Mouse (Mus musculus) right cerebral cortex, postnatal 14 days (tissue): ENCODE measurements around the gene Cxcl1.
"Not testable (repeated sequence)": the region's sequence is repeated elsewhere in the genome, so short reads cannot be mapped to it uniquely, and the experiment has no call there.

Experiments
- DNase-seq: peaks from one replicate; pipeline ENCODE4 v3.0.0; 2022

The Cxcl1 gene

GRCm38 (mm10) chr5:90890519-90891463 lies at the start of gene Cxcl1:
Gene Cxcl1 (plus strand): TSS chr5:90891241.
- peak; percentile 17 for DNase-seq

DNA sequence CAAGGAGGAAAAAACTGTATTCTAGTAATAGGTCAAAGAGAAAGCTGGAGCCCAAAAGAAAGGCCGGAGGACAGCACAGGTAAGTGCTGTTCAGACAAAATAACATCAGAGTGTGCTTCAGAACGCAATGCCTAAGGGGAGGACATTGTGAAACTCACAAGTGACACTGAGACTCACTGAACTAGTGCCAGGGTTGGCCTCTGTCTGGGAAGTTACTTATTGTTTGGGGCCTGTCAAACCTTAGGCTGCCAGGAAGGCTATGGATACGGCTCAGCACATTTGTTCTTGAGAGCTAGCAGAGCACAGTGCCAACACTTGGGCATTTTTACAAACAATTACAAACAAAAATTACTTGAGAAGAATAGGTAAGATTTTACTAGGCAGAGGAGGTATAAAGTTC lies 47.1 kb upstream of the Cxcl1 start:
- no peak for DNase-seq

DNA sequence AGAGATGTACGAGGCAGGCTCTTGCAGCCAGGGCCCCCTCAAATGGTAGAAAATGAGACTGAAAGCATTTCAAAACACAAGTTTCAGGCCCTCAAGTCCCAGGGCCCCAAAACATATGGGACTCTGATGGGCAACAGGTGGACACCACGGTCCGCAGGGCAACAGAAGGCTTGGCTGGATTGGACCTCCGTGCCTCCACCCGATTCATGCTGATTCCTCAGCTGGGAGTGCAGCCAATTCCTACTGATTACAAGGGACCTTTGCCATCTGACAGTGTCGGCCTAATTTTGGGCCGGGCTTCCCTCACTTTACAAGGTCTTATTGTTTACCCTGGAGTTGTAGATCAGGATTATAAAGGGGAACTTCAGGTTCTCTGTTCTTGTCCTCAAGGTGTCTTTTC lies 40.9 kb upstream of the Cxcl1 start:
- not testable (repeated sequence) for DNase-seq

GRCm38 (mm10) chr5:90851391-90851790 lies 39.6 kb upstream of the Cxcl1 start:
- not testable (repeated sequence) for DNase-seq

- no peak for DNase-seq
Observed at GRCm38 (mm10) chr5:90853206-90853605, 37.8 kb upstream of the Cxcl1 start.

GRCm38 (mm10) chr5:90855308-90856230 lies 35.5 kb upstream of the Cxcl1 start:
- DNase-seq, result no peak

DNA sequence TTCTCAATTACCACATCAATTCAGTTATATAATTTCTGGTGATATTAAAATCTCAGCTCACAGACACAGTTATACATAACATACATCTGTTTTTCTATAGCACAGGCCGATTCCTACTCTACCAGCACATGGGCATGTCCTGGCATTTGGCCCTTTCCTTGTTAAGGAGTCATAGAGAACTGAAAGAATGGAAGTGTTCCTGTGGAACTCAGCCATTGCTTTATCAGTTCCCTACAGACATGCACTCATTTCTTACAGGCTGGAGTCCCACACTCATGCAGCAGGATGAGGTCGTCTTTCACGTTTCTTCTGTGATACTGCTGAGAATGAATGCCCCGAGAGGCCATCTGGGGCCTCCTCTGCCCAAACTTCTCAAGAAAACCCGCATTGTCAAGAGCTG lies 33.6 kb upstream of the Cxcl1 start:
- no peak for DNase-seq

GRCm38 (mm10) chr5:90858429-90858828 lies 32.6 kb upstream of the Cxcl1 start:
- no peak for DNase-seq

DNA sequence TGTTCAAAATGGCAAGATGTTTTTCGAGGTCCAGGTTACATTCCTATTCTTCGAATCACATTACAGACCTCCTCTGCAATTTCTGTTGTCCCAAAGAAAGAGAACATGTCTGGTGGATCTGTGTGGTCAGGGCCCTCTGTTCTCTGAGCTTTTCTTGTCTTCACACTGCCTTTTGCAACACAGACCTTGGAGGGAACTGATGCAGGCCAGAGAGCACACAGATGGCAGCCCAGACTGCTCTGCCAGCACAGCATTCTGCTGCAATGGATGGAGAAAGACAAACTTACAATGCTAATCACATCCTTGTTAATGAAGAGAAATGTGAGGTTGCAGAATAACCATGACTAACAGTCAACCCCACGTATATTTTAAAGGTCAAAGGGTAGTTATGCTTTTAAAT lies 32.0 kb upstream of the Cxcl1 start:
- no peak for DNase-seq

- DNase-seq, result no peak
Observed at GRCm38 (mm10) chr5:90861876-90862375, 29.1 kb upstream of the Cxcl1 start.

DNA sequence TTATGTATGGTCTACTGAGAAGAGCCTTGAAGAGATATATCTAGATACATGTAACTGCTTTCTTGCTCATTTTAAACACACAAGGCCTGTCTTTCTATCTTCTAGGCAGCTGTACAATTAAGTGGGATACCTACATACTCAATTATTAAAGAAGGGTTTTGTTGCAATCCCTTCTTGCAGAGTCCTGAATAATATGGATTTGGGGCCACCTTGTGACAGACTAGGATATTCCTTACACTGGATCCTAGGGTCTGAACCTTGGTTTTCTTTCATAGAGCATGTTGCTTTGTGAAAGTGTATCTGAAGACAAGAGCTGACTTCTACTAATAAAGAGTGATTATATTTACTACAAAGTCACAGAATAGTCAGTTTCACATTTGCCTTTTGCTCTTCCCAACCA lies 24.3 kb upstream of the Cxcl1 start:
- no peak for DNase-seq

DNA sequence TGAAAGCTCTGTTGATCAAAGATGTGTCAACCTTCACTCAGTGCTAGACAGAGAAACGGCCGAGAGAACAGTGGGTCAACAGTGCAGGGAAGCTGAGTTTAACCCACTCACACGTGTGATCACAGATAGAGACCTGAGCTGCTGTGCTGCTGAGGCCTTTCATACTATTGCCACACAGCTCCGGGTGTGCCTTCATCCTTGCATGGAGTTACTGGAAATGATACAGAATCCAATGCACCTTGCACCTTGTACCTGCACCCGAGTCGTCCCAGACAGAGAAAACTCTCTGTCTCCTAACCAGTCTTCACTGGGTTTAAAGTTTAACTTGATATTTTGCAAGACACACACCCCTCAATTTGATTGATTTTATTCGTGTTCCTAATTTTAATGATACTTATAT lies 18.7 kb upstream of the Cxcl1 start:
- DNase-seq, result no peak

GRCm38 (mm10) chr5:90876045-90876444 lies 15.0 kb upstream of the Cxcl1 start:
- DNase-seq, result no peak

DNA sequence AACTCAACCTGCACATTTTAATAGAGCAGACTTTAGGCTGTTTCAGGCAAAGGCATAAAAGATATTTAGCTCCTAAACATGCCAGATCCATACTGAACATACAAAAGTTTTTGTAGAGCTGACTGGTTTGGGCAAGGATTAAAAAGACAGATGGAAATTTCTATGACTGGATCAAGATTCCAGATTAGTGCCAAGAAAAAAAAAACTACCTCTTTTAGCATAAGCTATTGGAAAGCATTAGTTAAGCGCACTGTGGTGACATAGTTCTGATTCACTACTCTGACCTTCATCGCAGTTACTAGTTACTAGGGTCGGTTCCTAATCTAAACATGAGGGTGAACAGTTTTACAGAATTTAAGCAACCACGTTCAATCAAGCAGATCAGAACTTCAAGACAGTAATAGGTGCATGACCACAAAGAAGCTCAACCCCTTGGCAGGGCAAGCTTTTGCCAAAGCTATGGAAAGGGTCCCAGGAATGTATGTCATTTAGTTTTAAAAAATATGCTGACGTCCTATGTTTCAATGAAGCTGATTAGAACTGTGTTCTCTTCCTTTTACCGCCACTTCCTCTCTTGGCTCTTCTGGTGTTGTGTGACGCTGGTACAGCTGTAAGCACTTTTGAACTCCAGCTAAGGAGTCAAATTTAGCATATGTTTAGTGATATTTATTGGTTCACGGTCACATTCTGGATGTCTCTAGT lies 14.4 kb upstream of the Cxcl1 start:
- no peak for DNase-seq

DNA sequence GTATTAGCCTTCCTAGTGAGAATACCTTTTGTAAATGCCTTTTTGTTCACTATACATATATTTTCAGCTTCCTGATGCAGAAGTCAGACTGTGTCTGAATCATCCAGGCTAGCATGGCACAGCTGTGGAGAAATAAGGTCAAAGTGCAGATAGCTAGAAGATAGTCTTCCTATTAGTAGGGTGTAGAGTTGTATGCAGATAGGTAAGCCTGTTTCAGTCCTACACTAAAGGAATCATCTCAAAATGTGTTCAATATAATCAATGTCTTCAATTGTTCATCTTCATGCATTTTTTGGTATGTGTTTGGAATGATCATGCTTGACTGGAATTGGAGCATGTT lies 13.9 kb upstream of the Cxcl1 start:
- no peak for DNase-seq

DNA sequence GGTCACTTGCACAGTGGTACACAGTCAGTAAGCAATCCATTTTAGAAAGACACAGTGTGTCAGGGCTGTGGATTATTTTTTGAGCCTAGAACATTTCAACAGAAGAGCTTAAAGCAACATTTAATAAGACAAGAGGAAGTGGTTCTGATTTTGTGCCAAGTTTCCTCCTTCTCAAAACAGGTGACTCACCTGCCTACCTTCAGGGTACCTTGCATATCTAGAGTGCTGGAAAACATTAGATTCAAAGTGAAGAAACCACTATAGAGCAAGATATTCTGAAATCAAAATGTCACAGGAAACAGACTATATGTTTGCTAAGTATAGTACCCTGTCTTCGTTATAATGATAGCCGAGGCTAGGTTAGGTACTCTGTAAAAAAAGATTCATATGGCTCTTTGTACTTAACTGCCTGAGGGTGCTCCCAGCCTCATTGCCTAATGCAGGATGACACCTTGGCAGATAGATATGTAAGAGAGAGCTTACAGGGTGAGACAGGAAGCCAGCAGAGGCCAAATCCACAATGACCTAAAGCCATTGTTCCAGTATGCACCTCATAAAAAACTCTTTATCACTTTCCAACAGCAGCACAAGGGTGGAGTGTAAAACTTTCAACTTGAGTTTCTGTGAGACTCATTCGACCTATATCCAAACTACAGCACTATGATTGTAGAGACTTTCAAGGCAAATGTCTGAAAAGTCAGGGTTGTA lies 11.6 kb upstream of the Cxcl1 start:
- no peak for DNase-seq

DNA sequence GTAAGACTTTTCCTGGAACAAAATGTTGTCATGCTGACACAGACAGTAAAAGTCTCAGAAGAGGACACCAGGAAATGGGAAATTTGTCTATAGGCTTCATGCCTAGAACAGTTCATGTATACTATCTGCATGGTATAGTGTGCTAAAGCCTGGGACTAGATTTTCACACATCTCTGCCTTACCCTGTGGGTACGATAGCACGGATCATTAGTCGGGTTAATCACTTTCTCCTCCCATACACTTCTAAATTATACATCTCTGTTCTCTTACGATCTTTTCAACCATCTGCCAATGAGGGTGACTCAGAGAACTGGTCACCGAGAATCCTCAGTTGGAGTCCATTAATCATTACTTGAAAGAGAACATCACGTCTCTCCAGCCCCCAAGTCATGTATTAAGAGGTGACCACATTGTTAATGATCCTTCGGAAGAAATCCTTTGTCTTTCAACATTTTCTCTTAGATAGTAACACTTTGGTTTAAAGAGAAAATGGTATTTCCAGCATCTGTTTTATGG lies 10.6 kb upstream of the Cxcl1 start:
- no peak for DNase-seq

- no peak for DNase-seq
Observed at GRCm38 (mm10) chr5:90881021-90881420, 10.0 kb upstream of the Cxcl1 start.

DNA sequence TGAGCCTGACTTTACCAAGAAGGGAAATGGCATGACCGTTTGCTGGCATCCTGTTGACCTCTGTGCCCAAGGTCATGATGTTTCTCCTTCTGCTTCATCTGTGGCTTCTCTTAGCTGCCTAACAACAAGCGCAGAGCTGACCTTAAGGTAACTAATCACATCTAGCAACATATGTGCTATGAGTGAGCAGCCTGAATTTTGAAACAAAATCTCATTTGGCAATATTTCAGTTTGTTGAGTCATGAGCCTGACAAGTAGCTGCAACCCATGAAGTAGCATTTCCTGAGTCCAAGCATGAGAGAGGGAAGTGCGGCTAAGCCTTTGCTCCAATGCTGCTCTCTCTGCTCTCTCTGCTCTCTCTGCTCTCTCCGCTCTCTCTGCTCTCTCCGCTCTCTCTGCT lies 9.4 kb upstream of the Cxcl1 start:
- no peak for DNase-seq

DNA sequence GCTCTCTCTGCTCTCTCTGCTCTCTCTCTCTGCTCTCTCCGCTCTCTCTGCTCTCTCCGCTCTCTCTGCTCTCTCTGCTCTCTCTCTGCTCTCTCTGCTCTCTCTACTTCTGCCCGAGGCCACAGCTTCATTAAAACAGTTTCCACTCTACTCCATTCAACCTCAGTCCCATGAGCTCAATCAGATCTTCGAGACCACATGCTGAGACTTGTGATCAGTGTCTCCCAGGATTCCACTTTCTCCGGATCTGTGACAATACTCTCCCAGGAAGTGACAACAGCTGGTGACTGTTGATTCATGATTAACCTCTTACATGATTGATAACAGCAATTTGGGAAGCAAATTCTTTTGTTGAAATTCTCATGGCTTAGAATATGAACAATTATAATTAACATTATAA lies 8.9 kb upstream of the Cxcl1 start:
- DNase-seq, result no peak

GRCm38 (mm10) chr5:90884628-90885242 lies 6.3 kb upstream of the Cxcl1 start:
- no peak for DNase-seq

- DNase-seq, result no peak
Observed at GRCm38 (mm10) chr5:90888661-90889060, 2.4 kb upstream of the Cxcl1 start.
